Mouse (Mus musculus) layer of hippocampus, adult 11-12 months (tissue): ENCODE data around the gene Sars2.

Source experiments
- DNase-seq: peaks from one replicate; pipeline ENCODE4 v3.0.0; 2022; ENCODE audit warnings: low spot score

Sars2 gene

GRCm38 (mm10) chr7:28727649-28728340 lies 14.0 kb upstream of the Sars2 start:
- DNase-seq: peak; percentile 53

GRCm38 (mm10) chr7:28732341-28733142 lies 9.2 kb upstream of the Sars2 start:
- peak; percentile 59 for DNase-seq

- DNase-seq: no peak
Measured at GRCm38 (mm10) chr7:28733211-28733610, 8.6 kb upstream of the Sars2 start.

- DNase-seq: no peak
Measured at GRCm38 (mm10) chr7:28735701-28736100, 6.1 kb upstream of the Sars2 start.

- no peak for DNase-seq
Measured at GRCm38 (mm10) chr7:28739829-28740228, 2.0 kb upstream of the Sars2 start.

GRCm38 (mm10) chr7:28740949-28741348 lies 843 bp upstream of the Sars2 start:
- DNase-seq: no peak

GRCm38 (mm10) chr7:28741368-28741708 lies 454 bp upstream of the Sars2 start:
- DNase-seq: no peak

GRCm38 (mm10) chr7:28749935-28750334 lies 8.1 kb downstream of the Sars2 start:
- DNase-seq: no peak

GRCm38 (mm10) chr7:28756079-28756478 lies 14.3 kb downstream of the Sars2 start, which contains the start of gene Ccer2:
Gene Ccer2, plus strand, starts transcription at chr7:28756174.
- DNase-seq: no peak

- DNase-seq: no peak
Measured at GRCm38 (mm10) chr7:28758623-28759022, 16.8 kb downstream of the Sars2 start.

- DNase-seq: no peak
Measured at GRCm38 (mm10) chr7:28761907-28762306, 20.1 kb downstream of the Sars2 start.

GRCm38 (mm10) chr7:28765211-28765610 lies 23.4 kb downstream of the Sars2 start:
- DNase-seq: no peak

- DNase-seq: peak; percentile 100
Measured at GRCm38 (mm10) chr7:28766173-28766879, 24.5 kb downstream of the Sars2 start, which contains the start of gene Sirt2. Gene Sirt2, plus strand, starts transcription at chr7:28766735.

- no peak for DNase-seq
Measured at GRCm38 (mm10) chr7:28766910-28767309, 25.1 kb downstream of the Sars2 start.

- DNase-seq: no peak
Measured at GRCm38 (mm10) chr7:28767462-28767965, 25.7 kb downstream of the Sars2 start, which contains the start of gene Nfkbib. Gene Nfkbib, minus strand, starts transcription at chr7:28767512.

GRCm38 (mm10) chr7:28769414-28769958 lies 27.7 kb downstream of the Sars2 start:
- DNase-seq: no peak

- no peak for DNase-seq
Measured at GRCm38 (mm10) chr7:28770309-28770708, 28.5 kb downstream of the Sars2 start.

- no peak for DNase-seq
Measured at GRCm38 (mm10) chr7:28771867-28772266, 30.1 kb downstream of the Sars2 start.

- DNase-seq: no peak
Measured at GRCm38 (mm10) chr7:28773163-28773562, 31.4 kb downstream of the Sars2 start.

GRCm38 (mm10) chr7:28774164-28774563 lies 32.4 kb downstream of the Sars2 start:
- DNase-seq: no peak

- no peak for DNase-seq
Measured at GRCm38 (mm10) chr7:28775129-28775528, 33.3 kb downstream of the Sars2 start.

- DNase-seq: no peak
Measured at GRCm38 (mm10) chr7:28778825-28779224, 37.0 kb downstream of the Sars2 start.
